Mouse (Mus musculus) forebrain, embryonic 12.5 days (tissue): ENCODE results near the gene Atxn1. TPM values are rescaled to one million over a fixed set of nuclear protein-coding genes. Genes with fewer than 3 reads are reported as not detected.

Experiments used
- ATAC-seq: fragments of 200-750 bp; cut with Nextera tagmentation; 2 replicates; pipeline ENCODE4 v1.8.0; 2017; ENCODE audit warnings: moderate TSS enrichment; ENCODE audit not compliant: low FRiP score
- H3K27ac ChIP-seq: fragments of 300-500 bp; sonication (generic); 2 replicates; pipeline ENCODE4 v1.5.1; 2016; ENCODE audit warnings: mild to moderate bottlenecking
- H3K27me3 ChIP-seq: fragments of 300-500 bp; sonication (generic); 2 replicates; pipeline ENCODE4 v1.6.1; 2016; ENCODE audit warnings: mild to moderate bottlenecking
- H3K36me3 ChIP-seq: fragments of 300-500 bp; sonication (generic); replicated peaks from 2 replicates; pipeline ENCODE4 v1.6.1; 2016; ENCODE audit warnings: mild to moderate bottlenecking
- H3K4me1 ChIP-seq: fragments of 300-500 bp; sonication (generic); 2 replicates; pipeline ENCODE4 v1.6.1; 2016
- H3K4me2 ChIP-seq: fragments of 300-500 bp; sonication (generic); 2 replicates; pipeline ENCODE4 v1.6.1; 2016; ENCODE audit warnings: mild to moderate bottlenecking, moderate library complexity
- H3K4me3 ChIP-seq: fragments of 300-500 bp; sonication (generic); replicated peaks from 2 replicates; pipeline ENCODE4 v1.5.1; 2016; ENCODE audit warnings: mild to moderate bottlenecking
- H3K9ac ChIP-seq: fragments of 300-500 bp; sonication (generic); 2 replicates; pipeline ENCODE4 v1.6.1; 2016; ENCODE audit warnings: mild to moderate bottlenecking
- H3K9me3 ChIP-seq: fragments of 300-500 bp; sonication (generic); 2 replicates; pipeline ENCODE4 v1.6.1; 2016
- WGBS: fragments of 180-500 bp; shearing (Covaris S2); methylation state at CpG from one replicate; pipeline ENCODE4 v1.1.7; 2016; 5-methylcytosine and 5-hydroxymethylcytosine counted together
- polyA plus RNA-seq: library from polyadenylated mRNA; unstranded; fragments of >200 nt; fragmentation: Nextera tagmentation; extraction: Ambion mirVana; gene quantifications from 2 replicates; pipeline ENCODE4 v1.2.1, GENCODE M21; 2016

The Atxn1 gene
- polyA plus RNA-seq, 1 experiment from 2014 or later, result 3.7 TPM

DNA sequence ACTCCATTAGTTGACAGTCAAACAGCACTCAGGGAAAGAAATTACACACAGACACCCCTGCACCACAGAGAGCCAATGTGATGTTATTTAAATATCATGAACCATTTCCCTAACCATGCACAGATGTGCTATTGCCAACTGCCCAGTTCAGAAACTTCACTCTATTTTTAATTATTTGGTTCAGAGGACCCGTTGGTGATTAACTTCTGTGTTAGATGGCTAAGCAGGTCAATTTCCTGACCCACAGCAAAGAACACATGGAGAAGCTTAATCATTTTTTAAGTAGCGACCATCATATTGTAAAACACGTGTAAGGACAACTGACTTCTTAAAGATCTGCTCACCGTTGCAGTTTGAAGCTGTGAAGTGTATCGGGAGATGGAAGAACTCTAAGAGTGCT is 26.7 kb downstream of the Atxn1 start:
- no peaks in the 10 kb centered on the region for H3K36me3 ChIP-seq
- no peak overlapping the region for H3K4me3 ChIP-seq
- ATAC-seq, result no peak
- H3K4me2 ChIP-seq, result no peak overlapping the region
- no peaks in the 10 kb centered on the region for H3K9me3 ChIP-seq
- H3K9ac ChIP-seq, result no peak overlapping the region
- no peak overlapping the region for H3K27ac ChIP-seq
- no peaks in the 10 kb centered on the region for H3K4me1 ChIP-seq
- 87% methylated on average over 5 of the region's 5 CpGs for WGBS
- H3K27me3 ChIP-seq, result no peaks in the 10 kb centered on the region

- no peak overlapping the region for H3K27ac ChIP-seq
- H3K4me1 ChIP-seq, result no peaks in the 10 kb centered on the region
- no peaks in the 10 kb centered on the region for H3K9me3 ChIP-seq
- no peak overlapping the region for H3K9ac ChIP-seq
- no peak overlapping the region for H3K4me2 ChIP-seq
- no peak for ATAC-seq
- no peak overlapping the region for H3K4me3 ChIP-seq
- H3K36me3 ChIP-seq, result no peaks in the 10 kb centered on the region
- no peaks in the 10 kb centered on the region for H3K27me3 ChIP-seq
Observed at GRCm38 (mm10) chr13:45936765-45937164, 28.0 kb downstream of the Atxn1 start.

- H3K4me1 ChIP-seq, result no peaks in the 10 kb centered on the region
- 76% methylated on average over 7 of the region's 7 CpGs for WGBS
- H3K4me2 ChIP-seq, result no peak overlapping the region
- no peaks in the 10 kb centered on the region for H3K27me3 ChIP-seq
- ATAC-seq, result no peak
- H3K36me3 ChIP-seq, result no peaks in the 10 kb centered on the region
- H3K9me3 ChIP-seq, result no peaks in the 10 kb centered on the region
- no peak overlapping the region for H3K4me3 ChIP-seq
- H3K9ac ChIP-seq, result no peak overlapping the region
- H3K27ac ChIP-seq, result no peak overlapping the region
Observed at GRCm38 (mm10) chr13:45935798-45936197, 29.0 kb downstream of the Atxn1 start.

GRCm38 (mm10) chr13:45934841-45935240 is 30.0 kb downstream of the Atxn1 start:
- Histone ChIP-seq H3K9ac (no peak overlapping the region), H3K27me3 (no peaks in the 10 kb centered on the region), H3K4me1 (no peaks in the 10 kb centered on the region), H3K36me3 (no peaks in the 10 kb centered on the region), H3K9me3 (no peaks in the 10 kb centered on the region), H3K27ac (no peak overlapping the region), H3K4me3 (no peak overlapping the region), H3K4me2 (no peak overlapping the region)
- 79% methylated on average over 6 of the region's 6 CpGs for WGBS
- ATAC-seq, result no peak

GRCm38 (mm10) chr13:45934085-45934484 is 30.7 kb downstream of the Atxn1 start:
- ATAC-seq, result no peak
- Histone ChIP-seq H3K36me3 (no peaks in the 10 kb centered on the region), H3K9me3 (no peaks in the 10 kb centered on the region), H3K27ac (no peak overlapping the region), H3K27me3 (no peaks in the 10 kb centered on the region), H3K4me2 (no peak overlapping the region), H3K4me1 (peaks cover 5% of the 10 kb centered on the region; the same call in 1 of the 2 replicates), H3K9ac (no peak overlapping the region), H3K4me3 (no peak overlapping the region)
- 77% methylated on average over 7 of the region's 7 CpGs for WGBS

- ATAC-seq, result no peak
- H3K4me1 ChIP-seq, result peaks cover 5% of the 10 kb centered on the region; the same call in 1 of the 2 replicates
- no peak overlapping the region for H3K27ac ChIP-seq
- H3K9ac ChIP-seq, result no peak overlapping the region
- H3K27me3 ChIP-seq, result no peaks in the 10 kb centered on the region
- no peak overlapping the region for H3K4me2 ChIP-seq
- WGBS, result 83% methylated on average over 8 of the region's 8 CpGs
- no peaks in the 10 kb centered on the region for H3K36me3 ChIP-seq
- H3K4me3 ChIP-seq, result no peak overlapping the region
- H3K9me3 ChIP-seq, result no peaks in the 10 kb centered on the region
Observed at GRCm38 (mm10) chr13:45932491-45932921, 32.3 kb downstream of the Atxn1 start.

- H3K27ac ChIP-seq, result no peak overlapping the region
- no peaks in the 10 kb centered on the region for H3K9me3 ChIP-seq
- WGBS, result 70% methylated on average over 1 of the region's 1 CpGs
- no peak for ATAC-seq
- H3K27me3 ChIP-seq, result no peaks in the 10 kb centered on the region
- no peak overlapping the region for H3K4me3 ChIP-seq
- no peaks in the 10 kb centered on the region for H3K36me3 ChIP-seq
- H3K9ac ChIP-seq, result no peak overlapping the region
- no peak overlapping the region for H3K4me2 ChIP-seq
- peaks cover 5% of the 10 kb centered on the region; the same call in 1 of the 2 replicates for H3K4me1 ChIP-seq
Observed at GRCm38 (mm10) chr13:45931891-45932290, 32.9 kb downstream of the Atxn1 start.

DNA sequence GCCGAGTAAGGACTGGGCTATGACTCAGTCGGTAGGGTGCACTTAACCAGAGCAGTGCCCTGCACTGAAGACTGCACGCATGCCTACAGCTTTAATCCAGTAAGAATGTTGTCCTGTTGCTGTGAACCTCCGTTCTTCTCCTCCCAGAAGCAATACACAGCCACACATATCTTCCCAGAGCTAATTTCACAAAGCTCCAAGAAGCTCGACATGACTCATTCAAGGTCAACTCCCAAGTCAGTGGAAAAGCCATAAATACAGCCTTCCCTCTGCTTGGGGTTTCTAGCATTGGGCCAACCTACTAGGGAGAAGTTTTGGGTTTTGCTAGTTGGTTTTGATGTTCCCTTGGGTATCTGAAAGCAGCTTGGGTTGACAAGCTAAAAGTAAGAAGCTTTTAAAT is 33.6 kb downstream of the Atxn1 start:
- H3K4me2 ChIP-seq, result no peak overlapping the region
- H3K4me3 ChIP-seq, result no peak overlapping the region
- no peaks in the 10 kb centered on the region for H3K27me3 ChIP-seq
- 97% methylated on average over 5 of the region's 5 CpGs for WGBS
- H3K36me3 ChIP-seq, result no peaks in the 10 kb centered on the region
- H3K9me3 ChIP-seq, result no peaks in the 10 kb centered on the region
- H3K9ac ChIP-seq, result no peak overlapping the region
- peaks cover 5% of the 10 kb centered on the region; the same call in 1 of the 2 replicates for H3K4me1 ChIP-seq
- H3K27ac ChIP-seq, result no peak overlapping the region
- no peak for ATAC-seq

DNA sequence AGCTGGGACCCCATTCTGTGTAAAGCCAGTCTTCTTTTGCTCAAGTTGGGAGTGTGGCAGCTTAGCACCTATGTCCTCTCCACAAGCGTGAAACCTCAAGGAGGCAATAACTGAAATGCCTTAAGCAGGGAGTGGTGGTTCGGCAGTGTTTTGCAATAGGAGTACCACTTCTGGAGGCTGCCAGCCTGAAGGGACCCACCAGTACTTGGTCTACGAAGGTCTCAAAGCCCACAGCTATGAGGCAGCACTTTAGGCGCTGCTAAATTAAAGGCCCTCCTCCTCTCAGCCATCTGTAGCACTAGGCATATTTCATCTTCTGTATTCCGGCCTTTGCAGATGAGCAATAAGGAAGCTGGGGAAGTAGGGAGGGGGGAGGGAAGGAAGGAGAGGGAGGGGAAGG is 35.1 kb downstream of the Atxn1 start:
- Histone ChIP-seq H3K27ac (no peak overlapping the region), H3K4me2 (no peak overlapping the region), H3K36me3 (no peaks in the 10 kb centered on the region), H3K4me1 (peaks cover 5% of the 10 kb centered on the region; the same call in 1 of the 2 replicates), H3K27me3 (no peaks in the 10 kb centered on the region), H3K9ac (no peak overlapping the region), H3K4me3 (no peak overlapping the region), H3K9me3 (no peaks in the 10 kb centered on the region)
- WGBS, result 70% methylated on average over 5 of the region's 5 CpGs
- no peak for ATAC-seq

DNA sequence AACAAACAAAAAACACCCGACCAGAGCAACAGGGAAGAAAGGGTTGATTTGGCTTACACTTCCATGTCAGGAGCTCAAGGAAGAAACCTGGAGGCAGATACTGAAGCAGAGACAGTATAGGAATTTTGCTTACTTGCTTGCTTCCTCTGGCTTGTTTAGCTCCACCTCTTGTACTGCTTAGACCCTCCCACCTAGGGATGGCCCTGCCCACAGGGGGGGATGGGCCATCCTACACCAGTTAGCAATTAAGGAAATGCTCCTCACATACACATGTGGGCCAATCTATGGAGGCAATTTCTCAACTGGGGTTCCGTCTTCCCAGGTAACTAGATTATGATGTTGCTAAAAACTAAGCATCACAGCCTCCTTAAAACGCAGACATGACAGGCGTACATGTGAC is 39.5 kb downstream of the Atxn1 start:
- Histone ChIP-seq H3K9me3 (no peaks in the 10 kb centered on the region), H3K36me3 (no peaks in the 10 kb centered on the region), H3K9ac (no peak overlapping the region), H3K27ac (no peak overlapping the region), H3K4me2 (no peak overlapping the region), H3K4me1 (peaks cover 5% of the 10 kb centered on the region; the same call in 1 of the 2 replicates), H3K4me3 (no peak overlapping the region), H3K27me3 (no peaks in the 10 kb centered on the region)
- no peak for ATAC-seq
- WGBS, result 87% methylated on average over 4 of the region's 4 CpGs

DNA sequence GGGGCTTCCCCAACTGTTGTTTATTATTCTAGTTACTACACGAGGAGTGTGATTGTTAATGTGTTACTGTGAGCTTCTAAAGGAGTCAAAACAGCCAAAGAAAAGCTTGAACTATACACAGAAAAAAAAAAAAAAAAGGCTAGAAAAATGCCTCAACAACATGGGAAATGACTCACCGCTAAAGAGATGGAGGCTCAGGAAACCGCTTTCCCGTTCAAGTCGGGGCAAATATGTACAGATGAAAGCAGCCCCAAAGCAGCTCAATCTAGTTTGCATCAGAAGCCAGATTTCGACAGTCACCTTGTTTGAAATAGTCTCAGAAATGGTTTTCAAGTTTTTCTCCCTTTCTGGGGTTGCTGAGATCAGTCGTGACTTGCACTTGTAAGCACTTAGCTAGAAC is 40.3 kb downstream of the Atxn1 start:
- H3K9me3 ChIP-seq, result no peaks in the 10 kb centered on the region
- H3K4me3 ChIP-seq, result no peak overlapping the region
- H3K36me3 ChIP-seq, result no peaks in the 10 kb centered on the region
- peaks cover 3% of the 10 kb centered on the region; the same call in 1 of the 2 replicates for H3K4me1 ChIP-seq
- H3K27me3 ChIP-seq, result no peaks in the 10 kb centered on the region
- no peak overlapping the region for H3K4me2 ChIP-seq
- no peak overlapping the region for H3K9ac ChIP-seq
- ATAC-seq, result no peak
- 82% methylated on average over 7 of the region's 7 CpGs for WGBS
- H3K27ac ChIP-seq, result no peak overlapping the region

- Histone ChIP-seq H3K27me3 (no peaks in the 10 kb centered on the region), H3K4me3 (no peak overlapping the region), H3K4me1 (no peaks in the 10 kb centered on the region), H3K36me3 (no peaks in the 10 kb centered on the region), H3K27ac (no peak overlapping the region), H3K4me2 (no peak overlapping the region), H3K9ac (no peak overlapping the region), H3K9me3 (no peaks in the 10 kb centered on the region)
- ATAC-seq, result no peak
- WGBS, result 97% methylated on average over 1 of the region's 1 CpGs
Observed at GRCm38 (mm10) chr13:45923086-45923485, 41.7 kb downstream of the Atxn1 start.

- no peak for ATAC-seq
- Histone ChIP-seq H3K9ac (no peak overlapping the region), H3K4me3 (no peak overlapping the region), H3K4me2 (no peak overlapping the region), H3K27me3 (no peaks in the 10 kb centered on the region), H3K9me3 (no peaks in the 10 kb centered on the region), H3K4me1 (no peaks in the 10 kb centered on the region), H3K36me3 (no peaks in the 10 kb centered on the region), H3K27ac (no peak overlapping the region)
- 67% methylated on average over 9 of the region's 9 CpGs for WGBS
Observed at GRCm38 (mm10) chr13:45922467-45922866, 42.3 kb downstream of the Atxn1 start.
